Mouse (Mus musculus) thymus, adult 2 months (tissue): ENCODE results near the gene Apopt1.

ENCODE experiments used
- CTCF ChIP-seq: fragments of 200-500 bp; IDR thresholded peaks from 2 replicates; pipeline ENCODE4 v1.5.1; 2012; ENCODE audit warnings: mild to moderate bottlenecking, control low read depth, low read length, moderate library complexity, borderline replicate concordance; ENCODE audit not compliant: control insufficient read depth, poor library complexity, insufficient read depth; ENCODE audit errors: extremely low read depth
- POLR2A ChIP-seq: fragments of 200-500 bp; IDR thresholded peaks from 2 replicates; pipeline ENCODE4 v1.6.1; 2012; ENCODE audit warnings: mild to moderate bottlenecking, low read length, control low read depth, moderate library complexity; ENCODE audit not compliant: control insufficient read depth, poor library complexity, insufficient read depth; ENCODE audit errors: extremely low read depth

DNA sequence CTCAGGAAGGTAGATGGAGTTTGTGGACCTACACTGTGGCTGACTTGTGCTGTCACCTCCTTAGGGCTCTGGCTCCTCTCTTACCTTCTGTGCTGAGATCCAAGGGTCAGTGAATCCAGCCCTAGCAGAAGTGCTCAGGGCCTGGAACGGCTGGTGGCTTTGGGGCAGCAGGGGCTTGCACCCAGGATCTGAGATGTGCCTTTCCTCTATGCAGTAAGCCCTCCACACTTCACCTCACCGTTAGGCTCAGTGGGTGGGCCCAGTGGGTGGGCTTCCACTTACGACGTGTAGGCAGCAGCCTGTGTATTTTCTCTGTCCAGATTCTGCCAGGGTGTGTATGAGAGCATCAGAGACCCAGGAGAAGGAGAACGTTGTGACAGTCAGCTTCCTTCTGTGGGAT lies 19.9 kb downstream of the Apopt1 start:
- no peak for TF ChIP-seq CTCF
- TF ChIP-seq POLR2A, result no peak
